Mouse (Mus musculus) liver, embryonic 11.5 days (tissue): Measurements from ENCODE around the gene Zbtb45. TPM values are rescaled to one million over a fixed set of nuclear protein-coding genes. Genes with fewer than 3 reads are reported as not detected.
A peak's percentile ranks its signal among the peaks of the same experiment; 100 is the strongest.

Source experiments
- ATAC-seq: fragments of 200-750 bp; cut with Nextera tagmentation; replicated peaks from 2 replicates; pipeline ENCODE4 v1.8.0; 2017; ENCODE audit warnings: moderate number of reproducible peaks, mild to moderate bottlenecking, moderate TSS enrichment, moderate library complexity; ENCODE audit not compliant: low FRiP score
- DNase-seq: peaks from one replicate; pipeline ENCODE4 v3.0.0-alpha.2; 2017; ENCODE audit warnings: low spot score
- H3K27ac ChIP-seq: fragments of 300-500 bp; sonication (generic); 2 replicates; pipeline ENCODE4 v1.5.1; 2014; ENCODE audit warnings: mild to moderate bottlenecking, low read depth, low read length, control low read depth
- H3K27me3 ChIP-seq: fragments of 300-500 bp; sonication (generic); replicated peaks from 2 replicates; pipeline ENCODE4 v1.6.1; 2014; ENCODE audit warnings: low read length, mixed read lengths; ENCODE audit not compliant: control insufficient read depth, insufficient read depth
- H3K36me3 ChIP-seq: fragments of 300-500 bp; sonication (generic); 2 replicates; pipeline ENCODE4 v1.6.1; 2014; ENCODE audit warnings: mild to moderate bottlenecking, low read length, moderate library complexity, mixed read lengths; ENCODE audit not compliant: control insufficient read depth, insufficient read depth
- H3K4me1 ChIP-seq: fragments of 300-500 bp; sonication (generic); replicated peaks from 2 replicates; pipeline ENCODE4 v1.6.1; 2014; ENCODE audit warnings: low read length, mixed read lengths; ENCODE audit not compliant: control insufficient read depth, insufficient read depth
- H3K4me2 ChIP-seq: fragments of 300-500 bp; sonication (generic); 2 replicates; pipeline ENCODE4 v1.6.1; 2014; ENCODE audit warnings: mild to moderate bottlenecking, control low read depth, moderate library complexity
- H3K4me3 ChIP-seq: fragments of 300-500 bp; sonication (generic); 2 replicates; pipeline ENCODE4 v1.5.1; 2014; ENCODE audit warnings: low read depth, low read length, control low read depth
- H3K9ac ChIP-seq: fragments of 300-500 bp; sonication (generic); 2 replicates; pipeline ENCODE4 v1.6.1; 2014; ENCODE audit warnings: low read depth, low read length, control low read depth
- H3K9me3 ChIP-seq: fragments of 300-500 bp; sonication (generic); 2 replicates; pipeline ENCODE4 v1.6.1; 2016; ENCODE audit warnings: low read length, inconsistent platforms, mixed read lengths; ENCODE audit not compliant: control insufficient read depth
- WGBS: fragments of 180-500 bp; shearing (Covaris S2); extraction: QIAGEN DNeasy Blood & Tissue Kit; methylation state at CpG from one replicate; pipeline ENCODE4 v1.1.7; 2014; 5-methylcytosine and 5-hydroxymethylcytosine counted together
- polyA plus RNA-seq: library from polyadenylated mRNA; unstranded; fragments of >200 nt; fragmentation: Nextera tagmentation; extraction: Ambion mirVana; gene quantifications from 2 replicates; pipeline ENCODE4 v1.2.1, GENCODE M21; 2014

The Zbtb45 gene
- polyA plus RNA-seq, 1 experiment from 2014 or later = 27.9 TPM

GRCm38 (mm10) chr7:13013671-13014070 lies 3.8 kb upstream of the Zbtb45 start:
- H3K4me3 ChIP-seq = no peak overlapping the region
- H3K36me3 ChIP-seq = no peaks in the 10 kb centered on the region
- 66% methylated on average over 4 of the region's 4 CpGs for WGBS
- no peaks in the 10 kb centered on the region for H3K27me3 ChIP-seq
- ATAC-seq (no peak), DNase-seq (no peak)
- no peaks in the 10 kb centered on the region for H3K9me3 ChIP-seq
- H3K4me1 ChIP-seq = peaks cover 2% of the 10 kb centered on the region; the same call in 1 of the 2 replicates
- H3K9ac ChIP-seq = no peak overlapping the region
- H3K4me2 ChIP-seq = no peak overlapping the region
- no peak overlapping the region for H3K27ac ChIP-seq

DNA sequence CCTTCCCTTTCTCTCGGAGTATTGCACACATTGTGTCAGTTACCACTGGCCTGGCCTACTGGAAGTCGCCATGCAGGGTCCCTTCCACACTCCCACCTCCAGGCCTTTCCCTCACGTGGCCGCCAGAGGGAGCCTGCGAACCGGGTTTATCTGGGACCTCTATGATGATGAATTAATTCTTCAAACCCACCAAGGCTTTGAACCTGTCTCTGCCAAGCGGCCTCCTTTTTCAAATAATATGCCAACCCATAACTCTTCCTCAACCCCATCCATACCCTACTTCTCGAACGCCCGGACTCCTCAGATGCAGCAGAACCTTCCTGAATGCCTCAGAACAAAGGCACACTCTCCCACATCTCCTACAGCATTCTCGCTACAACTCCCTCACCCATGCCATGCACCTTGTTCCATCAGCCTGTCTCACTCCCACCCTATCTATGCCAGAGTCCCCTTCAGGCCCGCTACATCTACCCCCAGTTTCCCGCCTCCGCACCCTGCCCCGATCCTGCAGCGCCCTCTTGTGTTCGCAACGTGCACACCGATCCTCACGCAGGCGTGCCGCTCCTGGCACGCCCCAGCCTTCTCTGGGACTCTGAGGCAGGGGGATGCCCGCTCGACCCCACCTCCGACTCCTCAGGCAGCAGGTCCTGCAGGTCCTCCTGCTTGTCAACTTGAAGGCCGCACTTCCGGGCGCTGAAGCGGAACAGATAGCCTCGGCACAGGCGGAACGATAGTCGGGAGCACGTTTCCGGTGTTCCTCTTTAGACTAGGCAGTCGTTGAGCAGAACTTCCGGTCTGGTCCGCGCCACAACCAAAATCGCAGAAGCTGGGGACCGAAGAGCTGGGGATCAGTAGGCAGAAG lies 460 bp downstream of the Zbtb45 start:
- peak overlapping the region; percentile 93 for H3K9ac ChIP-seq
- H3K4me1 ChIP-seq = peaks cover 6% of the 10 kb centered on the region
- H3K9me3 ChIP-seq = no peaks in the 10 kb centered on the region
- H3K27ac ChIP-seq = peak overlapping the region; percentile 98
- no peaks in the 10 kb centered on the region; the same call in 1 of the 2 replicates for H3K27me3 ChIP-seq
- under 1% methylated on average over 42 of the region's 42 CpGs for WGBS
- H3K36me3 ChIP-seq = peaks cover 26% of the 10 kb centered on the region
- H3K4me2 ChIP-seq = peak overlapping the region; percentile 92
- H3K4me3 ChIP-seq = peak overlapping the region; percentile 75
- peak; percentile 96 for DNase-seq
- ATAC-seq = peak; percentile 85

DNA sequence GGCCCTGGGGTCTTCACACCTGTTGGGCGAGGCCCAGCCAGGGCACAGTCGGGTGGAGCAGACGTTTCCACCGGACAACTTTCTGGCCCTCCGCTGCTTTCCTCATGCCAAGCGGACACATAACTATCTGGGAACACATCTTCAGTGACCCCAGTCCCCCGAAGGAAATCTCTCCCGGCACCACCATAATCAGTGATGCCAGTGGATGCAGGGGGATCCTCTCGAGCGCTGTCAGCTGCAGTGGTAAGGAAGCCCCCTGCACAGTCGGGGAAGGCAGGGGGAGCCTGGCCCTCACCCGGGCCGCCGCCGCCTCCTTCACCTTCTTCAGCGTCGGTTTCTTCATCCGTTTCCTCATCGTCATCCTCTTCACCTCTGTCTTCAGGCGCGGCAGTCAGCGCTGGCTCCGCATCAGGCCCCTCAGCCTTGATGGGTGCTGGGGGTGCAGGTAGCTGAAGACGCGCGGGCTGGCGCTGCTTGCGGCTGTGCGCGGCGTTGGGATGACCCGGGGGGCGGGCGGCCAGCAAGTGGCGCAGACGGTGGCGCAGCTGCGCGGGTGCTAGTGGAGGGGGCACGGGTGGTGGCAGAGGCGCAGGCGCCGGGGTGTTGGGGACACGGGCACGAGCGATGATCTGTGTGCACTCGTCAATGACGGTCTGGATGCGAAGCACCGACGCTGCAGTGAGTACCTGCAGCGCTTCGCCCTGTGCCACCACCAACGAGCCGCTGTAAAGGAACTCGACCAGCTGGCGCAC lies 2.3 kb downstream of the Zbtb45 start:
- Histone ChIP-seq H3K4me2 (no peak overlapping the region), H3K4me3 (peak overlapping the region; percentile 11; the same call in 1 of the 2 replicates), H3K27ac (no peak overlapping the region), H3K27me3 (no peaks in the 10 kb centered on the region; the same call in 1 of the 2 replicates), H3K36me3 (peaks cover 28% of the 10 kb centered on the region), H3K4me1 (peaks cover 6% of the 10 kb centered on the region), H3K9ac (no peak overlapping the region), H3K9me3 (no peaks in the 10 kb centered on the region)
- ATAC-seq (no peak), DNase-seq (no peak)
- 65% methylated on average over 57 of the region's 57 CpGs for WGBS

DNA sequence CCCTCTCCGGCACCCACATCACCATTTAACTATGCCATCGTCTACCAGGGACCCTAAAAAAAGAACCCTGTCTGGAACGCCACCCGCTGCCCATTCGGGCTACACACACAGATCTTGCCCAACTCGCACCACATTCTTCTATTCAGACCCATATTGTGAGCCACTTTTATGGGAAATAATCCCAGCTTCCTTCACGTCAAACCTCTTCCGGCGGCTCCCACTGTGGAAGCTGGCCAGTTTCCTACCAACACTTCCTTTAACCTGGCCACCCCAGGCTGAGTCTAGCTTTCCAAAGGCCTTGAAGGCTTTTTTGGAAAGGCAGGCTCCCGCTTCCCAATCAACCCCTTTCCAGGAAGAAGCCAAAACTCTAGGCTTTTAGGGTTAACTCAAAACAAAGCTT lies 3.3 kb downstream of the Zbtb45 start:
- ATAC-seq = no peak
- Histone ChIP-seq H3K9me3 (no peaks in the 10 kb centered on the region), H3K9ac (no peak overlapping the region), H3K27ac (no peak overlapping the region), H3K27me3 (no peaks in the 10 kb centered on the region; the same call in 1 of the 2 replicates), H3K36me3 (peaks cover 28% of the 10 kb centered on the region), H3K4me1 (peaks cover 6% of the 10 kb centered on the region), H3K4me3 (no peak overlapping the region), H3K4me2 (no peak overlapping the region)
- DNase-seq = no peak
- WGBS = 87% methylated on average over 10 of the region's 10 CpGs

GRCm38 (mm10) chr7:13006011-13006410 lies 3.8 kb downstream of the Zbtb45 start:
- Histone ChIP-seq H3K4me1 (peaks cover 6% of the 10 kb centered on the region), H3K9me3 (no peaks in the 10 kb centered on the region), H3K4me3 (no peak overlapping the region), H3K36me3 (peaks cover 28% of the 10 kb centered on the region), H3K4me2 (no peak overlapping the region), H3K9ac (no peak overlapping the region), H3K27ac (no peak overlapping the region), H3K27me3 (no peaks in the 10 kb centered on the region; the same call in 1 of the 2 replicates)
- ATAC-seq = no peak
- no peak for DNase-seq
- 88% methylated on average over 17 of the region's 17 CpGs for WGBS

DNA sequence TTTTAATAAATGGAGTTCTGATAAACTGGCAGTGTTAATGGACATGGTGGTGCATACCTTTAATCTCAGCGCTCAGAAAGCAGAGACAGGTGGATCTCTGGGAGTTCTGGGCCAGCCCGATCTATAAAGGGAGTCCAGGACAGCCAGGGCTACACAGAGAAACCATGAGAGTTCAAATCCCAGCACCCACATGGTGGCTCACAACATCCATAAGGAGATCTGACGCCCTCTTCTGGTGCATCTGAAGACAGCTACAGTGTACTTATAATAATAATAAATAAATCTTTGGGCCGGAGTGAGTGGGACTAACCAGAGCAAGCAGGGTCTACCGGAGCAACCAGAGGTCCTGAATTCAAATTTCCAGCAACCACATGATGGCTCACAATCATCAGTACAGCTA lies 6.5 kb downstream of the Zbtb45 start:
- peaks cover 28% of the 10 kb centered on the region for H3K36me3 ChIP-seq
- H3K9me3 ChIP-seq = no peaks in the 10 kb centered on the region
- no peak for ATAC-seq
- H3K27ac ChIP-seq = no peak overlapping the region
- H3K4me2 ChIP-seq = no peak overlapping the region
- H3K4me1 ChIP-seq = peaks cover 2% of the 10 kb centered on the region
- H3K27me3 ChIP-seq = no peaks in the 10 kb centered on the region; the same call in 1 of the 2 replicates
- no peak for DNase-seq
- 70% methylated on average over 5 of the region's 5 CpGs for WGBS
- H3K4me3 ChIP-seq = no peak overlapping the region
- H3K9ac ChIP-seq = no peak overlapping the region

- no peaks in the 10 kb centered on the region for H3K9me3 ChIP-seq
- H3K27ac ChIP-seq = no peak overlapping the region
- DNase-seq (no peak), ATAC-seq (no peak)
- 58% methylated on average over 1 of the region's 1 CpGs for WGBS
- H3K4me2 ChIP-seq = no peak overlapping the region
- no peak overlapping the region for H3K4me3 ChIP-seq
- H3K27me3 ChIP-seq = no peaks in the 10 kb centered on the region
- H3K36me3 ChIP-seq = peaks cover 14% of the 10 kb centered on the region; the same call in 1 of the 2 replicates
- no peak overlapping the region for H3K9ac ChIP-seq
- no peaks in the 10 kb centered on the region for H3K4me1 ChIP-seq
Observed at GRCm38 (mm10) chr7:13001584-13001983, 8.2 kb downstream of the Zbtb45 start.

- H3K4me2 ChIP-seq = no peak within 1 kb of the TSS
- WGBS = 84% methylated on average over 3 of the region's 3 CpGs
Observed at GRCm38 (mm10) chr7:12998851-12999250, 11.0 kb downstream of the Zbtb45 start, which contains the start of gene Trim28. Gene Trim28, plus strand, starts transcription at chr7:12999114.

More at GRCm38 (mm10) chr7:12998851-12999250, 11.0 kb downstream of the Zbtb45 start, which contains the start of gene Trim28:
- H3K27me3 ChIP-seq = no peaks in the 10 kb centered on the region
- no peak for ATAC-seq
- no peaks in the 10 kb centered on the region for H3K9me3 ChIP-seq
- no peak within 1 kb of the TSS for H3K27ac ChIP-seq
- no peaks in the 10 kb centered on the region for H3K36me3 ChIP-seq
- DNase-seq = no peak
- no peak within 1 kb of the TSS for H3K9ac ChIP-seq
- no peak within 1 kb of the TSS for H3K4me3 ChIP-seq
- no peaks in the 10 kb centered on the region for H3K4me1 ChIP-seq
